17 mouse cellular contexts compared by ENCODE assay signal in the genomic region with DNA sequence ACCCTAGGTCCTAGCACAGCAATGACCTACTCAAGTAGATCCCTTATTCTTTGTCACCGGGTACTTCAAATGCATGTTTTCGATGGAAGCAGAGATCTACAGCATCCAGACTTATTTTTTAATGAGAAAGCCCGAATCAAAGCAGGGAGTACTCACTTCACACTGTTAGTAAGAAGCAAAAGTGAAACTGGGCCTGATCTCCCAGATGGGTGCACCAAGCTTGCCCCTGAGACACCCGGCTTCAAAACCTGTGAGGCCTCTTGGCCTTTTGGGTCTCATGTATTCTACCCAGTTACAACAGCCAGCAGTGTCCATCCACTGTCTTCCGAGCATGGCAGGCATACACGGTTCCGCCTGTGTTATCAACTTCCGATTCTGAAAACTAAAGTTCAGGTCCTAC. TPM values are rescaled to one million over a fixed set of nuclear protein-coding genes. Genes with fewer than 3 reads are reported as not detected.
DNase-seq lines count a peak whose midpoint lies in the region; ATAC-seq and TF ChIP-seq lines count a peak whose summit lies in the region.
"Had no signal": no experiment of that assay in that cellular context is flagged by ENCODE, and none has a peak within 500 bp of the region (broad histone marks: within the 10 kb centered on the region; RNA-seq: fewer than 3 reads in every experiment).

No protein-coding gene starts in this region.

- no peaks in the 10 kb centered on the region; the same call in 1 of the 2 replicates for H3K36me3 ChIP-seq in heart, adult 2 months (ENCODE audit: control insufficient read depth, insufficient read depth, low read length)
- H3K36me3 ChIP-seq in heart, embryonic 12.5 days = peaks cover 9% of the 10 kb centered on the region
- no peaks in the 10 kb centered on the region for H3K36me3 ChIP-seq in spleen, adult 2 months (ENCODE audit: control insufficient read depth, insufficient read depth, low read length)
- H3K36me3 ChIP-seq in hindbrain, embryonic 13.5 days = no peaks in the 10 kb centered on the region
- H3K36me3 ChIP-seq: midbrain, embryonic 15.5 days had no signal

- intact Hi-C loops in heart, adult 2 months (cut with DNase I) = no loop called here

- H3K9me3 ChIP-seq in heart, embryonic 12.5 days (replicated peaks) = peaks cover 3% of the 10 kb centered on the region; the same call in 1 of the 2 replicates
- H3K9me3 ChIP-seq in hindbrain, embryonic 13.5 days = no peaks in the 10 kb centered on the region
- H3K9me3 ChIP-seq: midbrain, embryonic 15.5 days had no signal

- TF ChIP-seq POLR2A in heart, adult 2 months (IDR thresholded peaks at IDR 0.05; ENCODE audit: insufficient read depth, low read depth, low read length) = no peak
- no peak for TF ChIP-seq POLR2A in spleen, adult 2 months (IDR thresholded peaks at IDR 0.05; ENCODE audit: low read depth, low read length)
- no peak for TF ChIP-seq POLR2A in bone marrow, adult 2 months (IDR thresholded peaks at IDR 0.05; ENCODE audit: borderline replicate concordance, control insufficient read depth, low read depth, low read length)

- WGBS in heart, adult 2 months = 77% methylated on average over 8 of the region's 8 CpGs
- WGBS in heart, embryonic 12.5 days = 83% methylated on average over 8 of the region's 8 CpGs
- 47% methylated on average over 8 of the region's 8 CpGs for WGBS in spleen, adult 2 months
- 55% methylated on average over 8 of the region's 8 CpGs for WGBS in bone marrow, adult 2 months
- 97% methylated on average over 8 of the region's 8 CpGs for WGBS in hindbrain, embryonic 13.5 days

- H3K27me3 ChIP-seq in heart, adult 2 months (ENCODE audit: control insufficient read depth, insufficient read depth, low read length) = no peaks in the 10 kb centered on the region
- no peaks in the 10 kb centered on the region for H3K27me3 ChIP-seq in heart, embryonic 12.5 days (replicated peaks)
- no peaks in the 10 kb centered on the region for H3K27me3 ChIP-seq in spleen, adult 2 months (ENCODE audit: control insufficient read depth, insufficient read depth, low read length)
- no peaks in the 10 kb centered on the region for H3K27me3 ChIP-seq in hindbrain, embryonic 13.5 days
- H3K27me3 ChIP-seq: midbrain, embryonic 15.5 days had no signal

- no peak for ATAC-seq in heart, embryonic 12.5 days (ENCODE audit: insufficient number of reproducible peaks, low FRiP score)
- no peak for ATAC-seq in hindbrain, embryonic 13.5 days (ENCODE audit: low FRiP score)
- ATAC-seq: forebrain, postnatal 0 days; midbrain, embryonic 15.5 days had no signal

- H3K9ac ChIP-seq in heart, adult 2 months (ENCODE audit: low read depth, low read length) = no peak overlapping the region
- no peak overlapping the region for H3K9ac ChIP-seq in heart, embryonic 12.5 days
- no peak overlapping the region for H3K9ac ChIP-seq in hindbrain, embryonic 13.5 days
- H3K9ac ChIP-seq: forebrain, postnatal 0 days; midbrain, embryonic 15.5 days had no signal

- no peak for TF ChIP-seq EP300 in heart, adult 2 months (IDR thresholded peaks at IDR 0.05; ENCODE audit: insufficient read depth, low read depth, low read length)

- H3K79me2 ChIP-seq in heart, adult 2 months (replicated peaks; ENCODE audit: control insufficient read depth, insufficient read depth, low read length) = peaks cover 8% of the 10 kb centered on the region; the same call in 1 of the 2 replicates

- H3K4me1 ChIP-seq in heart, adult 2 months (ENCODE audit: control insufficient read depth, insufficient read depth, low read length) = peaks cover 28% of the 10 kb centered on the region
- H3K4me1 ChIP-seq in heart, embryonic 12.5 days (replicated peaks) = peaks cover 52% of the 10 kb centered on the region
- peaks cover 35% of the 10 kb centered on the region for H3K4me1 ChIP-seq in spleen, adult 2 months (ENCODE audit: control insufficient read depth, insufficient read depth, insufficient read length)
- peaks cover 5% of the 10 kb centered on the region for H3K4me1 ChIP-seq in bone marrow, adult 2 months (ENCODE audit: control insufficient read depth, insufficient read depth, low read length)
- peaks cover 11% of the 10 kb centered on the region for H3K4me1 ChIP-seq in hindbrain, embryonic 13.5 days (replicated peaks)

- no peak for TF ChIP-seq CTCF in heart, adult 2 months (IDR thresholded peaks at IDR 0.05)
- TF ChIP-seq CTCF in spleen, adult 2 months (IDR thresholded peaks at IDR 0.05; ENCODE audit: extremely low read depth, insufficient read depth, insufficient read length, insufficient replicate concordance) = no peak
- TF ChIP-seq CTCF in bone marrow, adult 2 months (IDR thresholded peaks at IDR 0.05; ENCODE audit: control insufficient read depth, insufficient read depth, low read length) = no peak

- no peak overlapping the region for H3K4me2 ChIP-seq in heart, embryonic 12.5 days
- no peak overlapping the region for H3K4me2 ChIP-seq in hindbrain, embryonic 13.5 days
- H3K4me2 ChIP-seq: midbrain, embryonic 15.5 days had no signal

- H3K27ac ChIP-seq in heart, adult 2 months = peak overlapping the region; percentile 26; the same call in 1 of the 2 replicates
- H3K27ac ChIP-seq in heart, embryonic 12.5 days (ENCODE audit: poor library complexity, severe bottlenecking) = no peak overlapping the region
- peak overlapping the region; percentile 58 for H3K27ac ChIP-seq in spleen, adult 2 months (ENCODE audit: insufficient read depth, low read length)
- H3K27ac ChIP-seq in bone marrow, adult 2 months (ENCODE audit: control insufficient read depth, insufficient read depth, low read depth, low read length, poor library complexity) = peak overlapping the region; percentile 41; the same call in 1 of the 2 replicates
- H3K27ac ChIP-seq in hindbrain, embryonic 13.5 days = no peak overlapping the region
- H3K27ac ChIP-seq: layer of hippocampus, adult 2 months; left cerebral cortex, adult 2 months; midbrain, embryonic 15.5 days had no signal

- no peak for DNase-seq in heart, adult 2 months
- no peak for DNase-seq in spleen, adult 2 months (ENCODE audit: low read depth in 1 of 2, low spot score in 2 of 2)
- DNase-seq in spleen, postnatal 14 days (ENCODE audit: low spot score in 2 of 2) = no peak
- DNase-seq in naive thymus-derived CD4-positive, alpha-beta T cell, adult 2 months (ENCODE audit: low read depth) = peak; percentile 37
- DNase-seq in cerebellum, postnatal 4 days (ENCODE audit: low spot score in 2 of 2) = no peak
- DNase-seq: adrenal gland, postnatal 36 days; cerebellum, postnatal 10 days; forebrain, postnatal 0 days; gastrocnemius, postnatal 14 days; kidney, adult 9 months; right cerebral cortex, postnatal 25 days had no signal

- no peak overlapping the region for H3K4me3 ChIP-seq in heart, adult 2 months
- H3K4me3 ChIP-seq in heart, embryonic 12.5 days = no peak overlapping the region
- no peak overlapping the region for H3K4me3 ChIP-seq in spleen, adult 2 months (ENCODE audit: extremely low read depth, insufficient read depth, insufficient read length)
- H3K4me3 ChIP-seq in bone marrow, adult 2 months (replicated peaks; ENCODE audit: control insufficient read depth, low read depth, low read length) = no peak overlapping the region
- no peak overlapping the region for H3K4me3 ChIP-seq in hindbrain, embryonic 13.5 days
- H3K4me3 ChIP-seq: layer of hippocampus, adult 2 months; left cerebral cortex, adult 2 months; midbrain, embryonic 15.5 days had no signal

RNA-seq across cellular contexts. Expression of gene Uvrag, which starts 12.0 kb away (rescaled TPM):
- total RNA-seq in heart, adult 2 months (2021) = 10 to 100 TPM; 21.0 to 22.1 TPM
- polyA plus RNA-seq in heart, adult 2 months (2012; rRNA removed) = 5.9 and 9.1 TPM in 2 replicates
- 18.8 and 19.6 TPM in 2 replicates for polyA plus RNA-seq in heart, embryonic 12.5 days (2016; fragmentation: Nextera tagmentation; extraction: Ambion mirVana)
- 45.9 and 112 TPM in 2 replicates for polyA plus RNA-seq in spleen, adult 2 months (2012; rRNA removed)
- polyA plus RNA-seq in bone marrow, adult 2 months (2011; ENCODE audit: insufficient read depth, insufficient read length, low replicate concordance, missing spikeins) = 10.5 and 38.2 TPM in 2 replicates
- 14.2 and 15.6 TPM in 2 replicates for polyA plus RNA-seq in hindbrain, embryonic 13.5 days (2015; fragmentation: Nextera tagmentation; extraction: Ambion mirVana)

RNA-seq across cellular contexts. Expression of gene Dgat2, which starts 53.6 kb away (rescaled TPM):
- 100 to 1,000 TPM; 309 to 376 TPM for total RNA-seq in heart, adult 2 months (2021)
- 347 and 390 TPM in 2 replicates for polyA plus RNA-seq in heart, adult 2 months (2012; rRNA removed)
- polyA plus RNA-seq in heart, embryonic 12.5 days (2016; fragmentation: Nextera tagmentation; extraction: Ambion mirVana) = 10.0 and 10.3 TPM in 2 replicates
- 12.0 and 12.8 TPM in 2 replicates for polyA plus RNA-seq in spleen, adult 2 months (2012; rRNA removed)
- 3.8 and 10.9 TPM in 2 replicates for polyA plus RNA-seq in bone marrow, adult 2 months (2011; ENCODE audit: insufficient read depth, insufficient read length, low replicate concordance, missing spikeins)
- 12.6 and 13.0 TPM in 2 replicates for polyA plus RNA-seq in hindbrain, embryonic 13.5 days (2015; fragmentation: Nextera tagmentation; extraction: Ambion mirVana)

Comparison
In these comparisons a context has a peak if more than half of its experiments do, and no peak if none do; other contexts are left out.
1. H3K27ac ChIP-seq: peak in heart, adult 2 months (single experiment), spleen, adult 2 months (single experiment) and bone marrow, adult 2 months (single experiment); none in heart, embryonic 12.5 days (single experiment) and hindbrain, embryonic 13.5 days (single experiment).
2. RNA of gene Dgat2, which starts 53.6 kb away (polyA plus RNA-seq): 347 to 390 TPM in heart, adult 2 months; 12.0 to 12.8 TPM in spleen, adult 2 months, 12.6 to 13.0 TPM in hindbrain, embryonic 13.5 days, 3.8 to 10.9 TPM in bone marrow, adult 2 months and 10.0 to 10.3 TPM in heart, embryonic 12.5 days; every median in the first group is over 10 times any median in the second.